8 mouse cellular contexts compared by ENCODE assay signal in the genomic region with DNA sequence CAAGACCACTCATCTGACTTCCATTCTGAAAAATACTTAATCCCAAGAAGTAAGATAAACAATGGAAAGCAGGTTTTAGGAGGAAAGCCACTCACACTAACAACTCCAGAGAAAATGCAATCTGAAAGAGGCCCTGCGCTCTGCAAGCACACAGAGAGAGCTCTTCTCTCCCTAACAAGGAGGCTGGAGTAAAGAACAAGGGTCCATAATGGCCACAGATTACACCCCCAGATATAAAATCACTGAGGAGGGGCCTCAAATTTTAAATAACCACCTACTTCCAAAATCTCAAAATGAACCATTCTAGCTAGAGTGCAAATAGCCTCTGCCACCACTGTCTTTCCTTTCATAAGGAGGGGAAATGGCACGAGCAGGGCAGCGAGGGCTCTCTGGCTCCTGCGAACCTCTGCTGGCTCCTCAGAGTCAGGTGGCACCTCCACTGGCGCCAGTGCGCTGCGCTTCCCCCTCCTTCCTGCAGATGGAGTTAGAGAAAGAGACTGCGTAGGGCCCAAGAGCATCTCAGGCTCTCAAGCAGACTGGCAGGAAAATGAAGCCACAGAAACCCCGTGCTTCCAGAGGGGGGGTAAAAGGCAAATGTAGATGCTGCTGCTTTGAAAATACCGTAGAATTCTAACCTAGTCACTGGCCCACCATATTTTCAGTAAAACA. TPM values are rescaled to one million over a fixed set of nuclear protein-coding genes. Genes with fewer than 3 reads are reported as not detected.
DNase-seq lines count a peak whose midpoint lies in the region; TF ChIP-seq lines count a peak whose summit lies in the region.

No protein-coding gene starts in this region.

- H3K4me3 ChIP-seq in gastrocnemius, adult 2 months: peak overlapping the region; percentile 52
- peak overlapping the region; percentile 43 for H3K4me3 ChIP-seq in left cerebral cortex, adult 2 months

- TF ChIP-seq CTCF in gastrocnemius, adult 2 months (IDR thresholded peaks at IDR 0.05): peak; percentile 61
- TF ChIP-seq CTCF in left cerebral cortex, adult 2 months (IDR thresholded peaks at IDR 0.05): peak; percentile 78

- DNase-seq in T-cell, adult 2 months (ENCODE audit: low spot score): peak; percentile 68
- peak; percentile 83 to 85 for DNase-seq in cerebellum, postnatal 10 days
- DNase-seq in gastrocnemius, adult 2 months: peak; percentile 49
- DNase-seq in induced T-regulatory cell, adult 2 months (ENCODE audit: low read depth): peak; percentile 66
- peak; percentile 84 to 86 for DNase-seq in left cerebral cortex, adult 2 months (ENCODE audit: extremely low spot score in 1 of 2, low spot score in 2 of 2)
- DNase-seq in lung, postnatal 36 days: peak; percentile 84
- peak; percentile 81 to 86 for DNase-seq in right cerebral cortex, adult 2 months (ENCODE audit: low spot score in 2 of 2)
- peak; percentile 33 to 66 for DNase-seq in urinary bladder, postnatal 4 days (ENCODE audit: low spot score in 2 of 2)

- intact Hi-C loops in gastrocnemius, adult 2 months (cut with DNase I): loop anchor here (5.0 kb wide), 1 partner anchor 151 kb away; no protein-coding TSS in a partner anchor
- intact Hi-C loops in left cerebral cortex, adult 2 months (cut with DNase I): loop anchor here (2.0 to 5.0 kb wide), 4 partner anchors 48 to 356 kb away; no protein-coding TSS in a partner anchor

- H3K27ac ChIP-seq in gastrocnemius, adult 2 months: no peak overlapping the region
- H3K27ac ChIP-seq in left cerebral cortex, adult 2 months: 0 out of 2 replicates have a peak overlapping the region, but pooled peaks have one; percentile 20

RNA-seq across cellular contexts. Expression of a gene that starts 51.4 kb away (rescaled TPM):
- 10 to 100 TPM in 1 of 2 experiments, 1 to 10 TPM in 1; 6.8 to 10.7 TPM for total RNA-seq in gastrocnemius, adult 2 months (2021)
- 10 to 100 TPM; 23.0 to 23.3 TPM for total RNA-seq in left cerebral cortex, adult 2 months (2021)
